Comparison of ENCODE assay signal across 8 mouse cellular contexts in genomic region chr14:55584702-55585565, GRCm38 (mm10). TPM values are rescaled to one million over a fixed set of nuclear protein-coding genes. Genes with fewer than 3 reads are reported as not detected.
DNase-seq lines count a peak whose midpoint lies in the region; ATAC-seq and TF ChIP-seq lines count a peak whose summit lies in the region.

TSS of gene Emc9 (minus strand) at chr14:55585302.

- TF ChIP-seq EP300 in lung, postnatal 0 days (IDR thresholded peaks at IDR 0.05): no peak

- peak; percentile 7; the same call in 1 of the 2 replicates for TF ChIP-seq CTCF in lung, postnatal 0 days (IDR thresholded peaks at IDR 0.05)

- peak; percentile 80 for DNase-seq in Muller cell, postnatal 12 days (ENCODE audit: inconsistent ontology term)
- peak; percentile 76 for DNase-seq in cerebellum, adult 8-10 months
- peak; percentile 36 for DNase-seq in forelimb bud, embryonic 11.5 days (ENCODE audit: low read depth, low spot score)
- peak; percentile 66 for DNase-seq in hindbrain, embryonic 10.5 days (ENCODE audit: low spot score)
- DNase-seq in layer of hippocampus, postnatal 10 days (ENCODE audit: low spot score in 2 of 2): peak; percentile 47 to 62
- DNase-seq in lung, postnatal 0 days (ENCODE audit: low spot score): peak; percentile 91
- peak; percentile 49 for DNase-seq in ovary, postnatal 10 days (ENCODE audit: low spot score)
- DNase-seq in thymus, postnatal 14 days: peak; percentile 46

- peaks cover 7% of the 10 kb centered on the region; the same call in 1 of the 2 replicates for H3K27me3 ChIP-seq in hindbrain, embryonic 10.5 days (ENCODE audit: insufficient read depth, poor library complexity, severe bottlenecking)
- H3K27me3 ChIP-seq in lung, postnatal 0 days (replicated peaks; ENCODE audit: insufficient read depth, low read length): no peaks in the 10 kb centered on the region

- WGBS in hindbrain, embryonic 10.5 days: 1% methylated on average over 43 of the region's 43 CpGs
- 5% methylated on average over 42 of the region's 43 CpGs for WGBS in lung, postnatal 0 days

- peak; percentile 95 for ATAC-seq in lung, postnatal 0 days

- H3K36me3 ChIP-seq in hindbrain, embryonic 10.5 days: peaks cover 48% of the 10 kb centered on the region
- H3K36me3 ChIP-seq in lung, postnatal 0 days (ENCODE audit: insufficient read depth, low read length): peaks cover 18% of the 10 kb centered on the region; the same call in 1 of the 2 replicates

- peaks cover 18% of the 10 kb centered on the region for H3K4me1 ChIP-seq in hindbrain, embryonic 10.5 days (replicated peaks)
- no peaks in the 10 kb centered on the region; the same call in 1 of the 2 replicates for H3K4me1 ChIP-seq in lung, postnatal 0 days (ENCODE audit: insufficient read depth, low read depth, low read length)

- no peaks in the 10 kb centered on the region for H3K9me3 ChIP-seq in hindbrain, embryonic 10.5 days
- H3K9me3 ChIP-seq in lung, postnatal 0 days (ENCODE audit: low read length): no peaks in the 10 kb centered on the region

- H3K27ac ChIP-seq in hindbrain, embryonic 10.5 days: peak within 1 kb of the TSS; percentile 82
- H3K27ac ChIP-seq in lung, postnatal 0 days (ENCODE audit: low read length): peak within 1 kb of the TSS; percentile 47; the same call in 1 of the 2 replicates

- peak within 1 kb of the TSS; percentile 67 for H3K4me3 ChIP-seq in hindbrain, embryonic 10.5 days
- H3K4me3 ChIP-seq in lung, postnatal 0 days (ENCODE audit: low read depth, low read length): peak within 1 kb of the TSS; percentile 57

- H3K4me2 ChIP-seq in lung, postnatal 0 days (replicated peaks; ENCODE audit: low read depth, low read length): peak within 1 kb of the TSS; percentile 81

- H3K9ac ChIP-seq in lung, postnatal 0 days (replicated peaks; ENCODE audit: low read depth): peak within 1 kb of the TSS; percentile 43; the same call in 1 of the 2 replicates

RNA-seq across cellular contexts. Expression of gene Emc9, which starts in this region (rescaled TPM):
- 6.8 and 10.0 TPM in 2 replicates for polyA plus RNA-seq in hindbrain, embryonic 10.5 days (2016; fragmentation: Nextera tagmentation; extraction: Ambion mirVana)
- total RNA-seq in layer of hippocampus, postnatal 10 days (2021): 10 to 100 TPM; 50.2 to 54.6 TPM
- polyA plus RNA-seq in lung, postnatal 0 days (2015; fragmentation: Nextera tagmentation; extraction: Ambion mirVana): 18.3 and 18.9 TPM in 2 replicates

Comparison
In these comparisons a context has a peak if more than half of its experiments do, and no peak if none do; other contexts are left out.
1. Peak in every context shown above with its lines: DNase-seq, ATAC-seq, H3K4me3 ChIP-seq and H3K27ac ChIP-seq.
2. DNase-seq: peak in every context shown above with its lines; median percentile 91 in lung, postnatal 0 days; 80 in Muller cell, postnatal 12 days; 76 in cerebellum, adult 8-10 months; 66 in hindbrain, embryonic 10.5 days; 54 in layer of hippocampus, postnatal 10 days; 49 in ovary, postnatal 10 days; 46 in thymus, postnatal 14 days; 36 in forelimb bud, embryonic 11.5 days.